Mouse (Mus musculus): ENCODE data around the gene Kcna2. TPM values are rescaled to one million over a fixed set of nuclear protein-coding genes. Genes with fewer than 3 reads are reported as not detected.

Kcna2 gene
- polyA plus RNA-seq, 1 experiment = under 0.01 TPM

DNA sequence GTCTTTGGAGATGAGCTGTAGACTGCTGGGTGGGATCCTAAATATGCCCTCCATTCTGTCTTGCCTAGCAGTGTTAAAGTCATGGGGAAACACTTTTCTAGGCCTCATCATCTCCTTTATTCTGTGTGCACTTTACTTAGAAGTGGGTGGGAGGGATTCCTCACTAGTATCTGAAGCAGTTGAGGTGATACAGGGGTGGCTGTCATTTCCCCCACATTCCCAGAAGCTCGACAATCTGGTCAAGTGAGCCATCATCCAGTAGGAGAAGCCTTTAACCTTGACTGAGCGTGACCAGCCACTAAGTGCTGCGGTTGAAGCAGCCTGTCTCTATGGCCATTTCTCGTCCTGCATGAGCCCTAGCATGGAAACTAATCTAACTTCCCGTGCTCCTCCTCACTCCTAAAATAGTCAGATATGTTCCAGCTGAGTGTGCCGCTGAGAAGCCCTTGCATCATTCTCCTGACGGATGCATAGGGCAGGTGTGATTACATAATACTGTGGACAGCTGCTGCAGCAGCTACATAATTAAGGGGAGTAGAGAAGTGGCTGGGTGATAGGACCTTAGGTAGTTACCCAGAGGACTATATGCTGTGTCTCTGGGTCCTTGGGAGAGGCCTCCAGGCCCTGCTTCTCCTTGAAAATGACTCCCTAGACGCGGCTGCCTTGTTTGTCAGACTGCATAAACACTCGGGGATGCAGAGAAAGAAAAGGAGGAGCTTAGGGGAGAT is 12.2 kb downstream of the Kcna2 start:
- H3K36me3 ChIP-seq (ENCODE audit: control insufficient read depth) = no peaks in the 10 kb centered on the region
- H3K4me3 ChIP-seq (replicated peaks) = no peak overlapping the region
- TF ChIP-seq TAL1 (IDR thresholded peaks at IDR 0.05; ENCODE audit: low read length) (no peak), GATA1 (IDR thresholded peaks at IDR 0.05; ENCODE audit: low read length) (no peak)
- H3K4me1 ChIP-seq (ENCODE audit: control insufficient read depth) = no peaks in the 10 kb centered on the region
- H3K27me3 ChIP-seq (ENCODE audit: control insufficient read depth) = no peaks in the 10 kb centered on the region
- no peaks in the 10 kb centered on the region for H3K9me3 ChIP-seq (ENCODE audit: control insufficient read depth, low read length)

DNA sequence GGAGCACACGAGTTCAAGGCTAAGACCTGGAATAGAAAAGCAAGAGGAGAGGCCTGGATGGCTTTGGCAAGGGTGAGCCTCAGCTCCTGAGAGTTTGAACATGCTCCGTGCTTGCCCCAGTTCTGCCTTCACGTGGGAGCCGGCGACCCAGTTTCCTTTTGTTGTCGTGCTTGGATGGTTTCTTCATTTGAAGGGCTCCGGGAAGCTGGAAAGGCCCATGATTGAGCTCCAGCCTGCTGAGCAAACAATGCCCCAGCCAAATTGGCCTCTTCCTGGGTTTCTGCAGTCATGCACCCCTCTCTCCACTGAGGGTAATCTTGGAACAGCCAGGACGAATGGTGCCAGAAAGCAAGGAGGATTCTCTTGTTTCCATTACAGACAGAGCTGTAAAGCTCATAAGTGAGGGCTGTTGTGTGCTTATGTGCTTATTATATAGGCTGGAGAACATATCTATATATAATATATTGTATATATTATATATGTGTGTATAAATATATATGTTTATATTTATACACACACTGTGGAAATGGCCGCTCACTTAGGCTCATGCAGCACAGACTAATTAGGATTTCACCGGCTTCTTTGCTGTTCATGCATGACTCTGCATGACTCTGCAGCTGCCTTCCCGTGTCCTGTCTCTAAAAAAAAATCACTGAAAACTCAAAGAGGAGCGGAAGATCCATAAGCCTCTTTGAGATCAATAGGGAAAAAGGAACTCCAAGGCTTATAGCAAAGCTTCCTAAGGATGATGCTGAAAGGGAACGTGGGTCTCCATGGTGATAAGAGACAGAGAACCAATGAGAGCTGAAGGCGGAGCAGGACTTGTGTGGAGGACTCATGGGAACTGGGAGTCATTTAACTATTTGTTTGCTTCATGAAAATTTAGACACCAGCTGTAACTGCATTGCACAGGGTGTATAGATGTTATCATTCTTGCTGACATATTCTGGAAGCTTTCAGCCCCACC is 13.1 kb downstream of the Kcna2 start:
- no peaks in the 10 kb centered on the region for H3K27me3 ChIP-seq (ENCODE audit: control insufficient read depth)
- H3K4me1 ChIP-seq (ENCODE audit: control insufficient read depth) = no peaks in the 10 kb centered on the region
- H3K36me3 ChIP-seq (ENCODE audit: control insufficient read depth) = no peaks in the 10 kb centered on the region
- no peak for TF ChIP-seq GATA1 (IDR thresholded peaks at IDR 0.05; ENCODE audit: low read length)
- TF ChIP-seq TAL1 (IDR thresholded peaks at IDR 0.05; ENCODE audit: low read length) = no peak
- no peak overlapping the region for H3K4me3 ChIP-seq (replicated peaks)
- no peaks in the 10 kb centered on the region for H3K9me3 ChIP-seq (ENCODE audit: control insufficient read depth, low read length)

DNA sequence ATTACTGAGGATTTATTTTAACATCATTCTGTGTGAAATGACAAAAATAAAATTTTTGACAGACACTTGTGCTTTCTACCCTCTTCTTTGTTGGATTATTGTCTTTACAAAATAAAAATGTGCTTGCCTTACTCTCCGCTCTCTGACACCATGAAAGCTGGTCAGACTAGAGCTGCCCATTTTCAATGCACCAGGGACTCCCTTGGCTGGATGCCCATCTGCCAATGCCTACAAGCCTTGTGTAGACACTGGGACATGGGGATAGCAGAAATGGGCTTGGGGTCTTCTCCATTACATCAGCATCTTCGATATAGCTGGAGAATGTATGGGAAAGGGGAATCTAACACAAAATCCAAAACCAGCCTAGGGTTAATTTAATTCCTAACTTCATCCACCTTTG is 14.0 kb downstream of the Kcna2 start:
- no peak for TF ChIP-seq GATA1 (IDR thresholded peaks at IDR 0.05; ENCODE audit: low read length)
- TF ChIP-seq TAL1 (IDR thresholded peaks at IDR 0.05; ENCODE audit: low read length) = no peak
- no peaks in the 10 kb centered on the region for H3K4me1 ChIP-seq (ENCODE audit: control insufficient read depth)
- no peaks in the 10 kb centered on the region for H3K27me3 ChIP-seq (ENCODE audit: control insufficient read depth)
- H3K9me3 ChIP-seq (ENCODE audit: control insufficient read depth, low read length) = no peaks in the 10 kb centered on the region
- no peak overlapping the region for H3K4me3 ChIP-seq (replicated peaks)
- no peaks in the 10 kb centered on the region for H3K36me3 ChIP-seq (ENCODE audit: control insufficient read depth)

DNA sequence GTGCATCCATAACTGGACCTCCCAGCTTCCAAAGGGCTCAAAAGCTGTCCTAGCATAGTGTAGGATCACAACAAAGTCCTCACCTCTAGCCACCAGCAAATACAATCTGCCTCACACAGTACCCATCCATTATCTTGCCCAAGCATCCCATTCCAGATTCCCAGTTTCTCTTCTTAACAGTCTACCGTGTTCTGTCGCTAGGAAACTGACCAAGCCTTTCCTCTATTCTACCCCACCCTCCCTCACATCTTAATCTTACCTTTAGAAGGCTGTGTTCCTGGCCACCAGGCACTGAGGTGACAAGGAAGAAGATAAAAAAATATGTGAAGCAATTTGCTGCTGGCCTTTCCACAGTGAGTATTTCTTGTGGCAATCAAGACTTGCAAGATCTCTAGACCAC is 14.8 kb downstream of the Kcna2 start:
- Histone ChIP-seq H3K4me1 (ENCODE audit: control insufficient read depth) (no peaks in the 10 kb centered on the region), H3K4me3 (replicated peaks) (no peak overlapping the region), H3K36me3 (ENCODE audit: control insufficient read depth) (no peaks in the 10 kb centered on the region), H3K9me3 (ENCODE audit: control insufficient read depth, low read length) (no peaks in the 10 kb centered on the region), H3K27me3 (ENCODE audit: control insufficient read depth) (no peaks in the 10 kb centered on the region)
- TF ChIP-seq GATA1 (IDR thresholded peaks at IDR 0.05; ENCODE audit: low read length) = no peak
- no peak for TF ChIP-seq TAL1 (IDR thresholded peaks at IDR 0.05; ENCODE audit: low read length)

DNA sequence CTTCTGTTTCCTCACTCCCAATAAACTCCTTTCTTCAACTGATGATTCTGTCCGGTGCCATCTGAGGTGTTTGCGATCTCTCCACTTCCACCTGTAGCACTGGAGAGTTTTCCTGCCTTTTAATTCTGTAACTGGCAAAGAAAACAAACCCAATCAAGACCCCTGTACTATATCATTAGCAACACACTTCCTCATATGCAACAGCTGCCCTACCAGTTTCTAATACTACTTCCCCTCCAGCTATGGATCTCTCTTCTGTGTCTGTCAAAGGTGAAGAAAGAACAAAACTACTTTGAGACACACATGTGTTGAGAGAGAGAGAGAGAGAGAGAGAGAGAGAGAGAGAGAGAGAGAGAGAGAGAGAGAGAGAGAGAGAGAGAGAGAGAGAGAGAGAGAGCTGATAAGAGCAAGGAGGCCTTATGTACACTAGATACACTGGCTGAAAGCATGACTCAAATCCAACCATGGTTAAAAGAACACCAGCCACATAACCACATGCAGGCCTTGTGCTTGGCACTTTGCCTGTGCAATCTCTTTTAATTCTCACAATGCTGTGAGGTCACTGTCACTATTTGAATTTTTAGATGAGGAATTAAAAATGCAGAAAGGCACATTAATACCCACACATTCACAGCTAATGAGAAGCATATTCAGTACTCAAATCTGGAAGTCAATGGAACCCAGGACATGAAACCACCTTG is 19.1 kb downstream of the Kcna2 start:
- H3K4me3 ChIP-seq (replicated peaks) = no peak overlapping the region
- H3K36me3 ChIP-seq (ENCODE audit: control insufficient read depth) = no peaks in the 10 kb centered on the region
- no peaks in the 10 kb centered on the region for H3K9me3 ChIP-seq (ENCODE audit: control insufficient read depth, low read length)
- TF ChIP-seq GATA1 (IDR thresholded peaks at IDR 0.05; ENCODE audit: low read length) (no peak), TAL1 (IDR thresholded peaks at IDR 0.05; ENCODE audit: low read length) (no peak)
- no peaks in the 10 kb centered on the region for H3K4me1 ChIP-seq (ENCODE audit: control insufficient read depth)
- no peaks in the 10 kb centered on the region for H3K27me3 ChIP-seq (ENCODE audit: control insufficient read depth)

DNA sequence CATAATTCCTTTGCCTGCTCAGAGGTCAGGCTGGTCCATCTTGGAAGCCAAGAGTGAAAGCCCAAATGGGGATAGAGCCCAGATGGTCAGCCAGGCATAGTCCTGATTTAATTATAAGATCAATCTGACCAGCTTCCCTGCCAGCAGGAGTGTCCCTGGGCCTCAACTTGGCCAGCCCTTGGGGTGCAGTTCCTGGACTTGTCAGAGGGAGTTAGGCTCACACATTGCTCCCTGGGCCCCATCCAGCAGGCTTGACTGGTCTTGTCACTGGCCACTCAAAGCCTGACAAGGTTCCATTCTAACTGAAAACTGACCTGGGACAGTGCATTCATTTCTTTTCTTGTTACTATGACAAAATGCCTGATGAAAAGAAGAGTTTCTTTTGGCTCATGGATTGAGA is 21.4 kb downstream of the Kcna2 start:
- H3K27me3 ChIP-seq (ENCODE audit: control insufficient read depth) = no peaks in the 10 kb centered on the region
- no peaks in the 10 kb centered on the region for H3K9me3 ChIP-seq (ENCODE audit: control insufficient read depth, low read length)
- TF ChIP-seq GATA1 (IDR thresholded peaks at IDR 0.05; ENCODE audit: low read length) (no peak), TAL1 (IDR thresholded peaks at IDR 0.05; ENCODE audit: low read length) (no peak)
- no peaks in the 10 kb centered on the region for H3K4me1 ChIP-seq (ENCODE audit: control insufficient read depth)
- no peaks in the 10 kb centered on the region for H3K36me3 ChIP-seq (ENCODE audit: control insufficient read depth)
- H3K4me3 ChIP-seq (replicated peaks) = no peak overlapping the region

DNA sequence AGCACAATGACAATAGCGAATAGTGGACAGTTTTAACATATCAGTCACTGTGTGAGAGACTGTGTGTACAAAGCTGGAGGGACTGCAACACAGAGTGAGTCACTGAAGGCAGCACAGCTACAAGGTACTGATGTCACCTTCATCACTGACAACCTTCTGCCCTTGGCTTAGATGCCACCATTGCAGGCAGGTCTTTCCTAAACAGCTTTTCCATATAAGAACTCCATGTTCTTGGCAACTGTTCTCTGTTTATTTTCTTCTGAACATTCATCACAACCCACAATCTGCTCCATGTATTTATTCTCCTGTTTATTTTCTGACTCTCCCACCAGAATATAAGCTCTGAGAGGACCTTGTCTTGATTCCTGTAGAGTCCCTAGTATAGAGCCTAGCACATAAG is 26.7 kb downstream of the Kcna2 start:
- Histone ChIP-seq H3K4me1 (ENCODE audit: control insufficient read depth) (no peaks in the 10 kb centered on the region), H3K27me3 (ENCODE audit: control insufficient read depth) (no peaks in the 10 kb centered on the region), H3K9me3 (ENCODE audit: control insufficient read depth, low read length) (no peaks in the 10 kb centered on the region), H3K4me3 (replicated peaks) (no peak overlapping the region), H3K36me3 (ENCODE audit: control insufficient read depth) (no peaks in the 10 kb centered on the region)
- TF ChIP-seq GATA1 (IDR thresholded peaks at IDR 0.05; ENCODE audit: low read length) (no peak), TAL1 (IDR thresholded peaks at IDR 0.05; ENCODE audit: low read length) (no peak)

DNA sequence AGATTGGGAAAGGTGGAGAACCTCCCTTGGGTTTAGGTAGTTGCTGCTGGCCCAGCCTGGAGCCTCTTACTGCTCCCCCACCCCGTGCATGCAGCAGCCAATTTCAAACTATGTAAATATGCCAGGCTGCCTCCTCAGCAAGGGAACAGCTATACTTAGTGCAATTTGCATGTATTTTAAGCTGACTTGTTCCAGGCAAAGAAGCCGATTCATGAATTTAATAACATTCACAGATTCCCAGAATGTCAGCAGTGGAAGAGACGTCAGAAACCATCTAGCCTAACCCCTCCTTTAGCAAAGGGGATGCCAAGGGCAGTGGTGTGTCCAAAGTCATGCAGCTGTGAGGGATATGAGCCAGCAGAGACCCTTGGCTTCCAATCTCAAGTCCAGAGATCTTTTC is 27.5 kb downstream of the Kcna2 start:
- TF ChIP-seq GATA1 (IDR thresholded peaks at IDR 0.05; ENCODE audit: low read length) = no peak
- no peak for TF ChIP-seq TAL1 (IDR thresholded peaks at IDR 0.05; ENCODE audit: low read length)
- H3K4me1 ChIP-seq (ENCODE audit: control insufficient read depth) = no peaks in the 10 kb centered on the region
- no peaks in the 10 kb centered on the region for H3K27me3 ChIP-seq (ENCODE audit: control insufficient read depth)
- H3K36me3 ChIP-seq (ENCODE audit: control insufficient read depth) = no peaks in the 10 kb centered on the region
- no peak overlapping the region for H3K4me3 ChIP-seq (replicated peaks)
- no peaks in the 10 kb centered on the region for H3K9me3 ChIP-seq (ENCODE audit: control insufficient read depth, low read length)

DNA sequence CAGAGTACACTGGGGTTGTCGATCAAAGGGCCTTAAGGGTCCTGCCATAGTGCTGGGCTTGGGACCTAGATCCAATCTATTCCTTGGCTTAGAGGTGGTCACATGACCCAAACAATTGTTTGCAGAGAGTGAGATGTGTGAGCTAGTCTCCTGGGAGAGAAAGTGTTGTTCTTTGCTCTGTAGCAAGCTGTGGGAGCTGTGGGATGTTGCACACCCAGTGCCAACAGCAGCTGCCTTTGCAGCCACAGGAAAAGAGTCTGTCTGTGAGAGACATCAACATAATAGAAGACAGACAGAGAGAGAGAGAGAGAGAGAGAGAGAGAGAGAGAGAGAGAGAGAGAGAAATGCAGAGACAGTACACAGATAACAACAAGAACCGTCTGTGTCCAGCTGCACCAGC is 28.3 kb downstream of the Kcna2 start:
- H3K36me3 ChIP-seq (ENCODE audit: control insufficient read depth) = no peaks in the 10 kb centered on the region
- no peaks in the 10 kb centered on the region for H3K27me3 ChIP-seq (ENCODE audit: control insufficient read depth)
- no peak overlapping the region for H3K4me3 ChIP-seq (replicated peaks)
- TF ChIP-seq GATA1 (IDR thresholded peaks at IDR 0.05; ENCODE audit: low read length) (no peak), TAL1 (IDR thresholded peaks at IDR 0.05; ENCODE audit: low read length) (no peak)
- no peaks in the 10 kb centered on the region for H3K9me3 ChIP-seq (ENCODE audit: control insufficient read depth, low read length)
- H3K4me1 ChIP-seq (ENCODE audit: control insufficient read depth) = no peaks in the 10 kb centered on the region
